Mouse (Mus musculus): Measurements from ENCODE around the gene H60b.
"Not testable (repeated sequence)": the region's sequence is repeated elsewhere in the genome, so short reads cannot be mapped to it uniquely, and the experiment has no call there.

H60b gene

DNA sequence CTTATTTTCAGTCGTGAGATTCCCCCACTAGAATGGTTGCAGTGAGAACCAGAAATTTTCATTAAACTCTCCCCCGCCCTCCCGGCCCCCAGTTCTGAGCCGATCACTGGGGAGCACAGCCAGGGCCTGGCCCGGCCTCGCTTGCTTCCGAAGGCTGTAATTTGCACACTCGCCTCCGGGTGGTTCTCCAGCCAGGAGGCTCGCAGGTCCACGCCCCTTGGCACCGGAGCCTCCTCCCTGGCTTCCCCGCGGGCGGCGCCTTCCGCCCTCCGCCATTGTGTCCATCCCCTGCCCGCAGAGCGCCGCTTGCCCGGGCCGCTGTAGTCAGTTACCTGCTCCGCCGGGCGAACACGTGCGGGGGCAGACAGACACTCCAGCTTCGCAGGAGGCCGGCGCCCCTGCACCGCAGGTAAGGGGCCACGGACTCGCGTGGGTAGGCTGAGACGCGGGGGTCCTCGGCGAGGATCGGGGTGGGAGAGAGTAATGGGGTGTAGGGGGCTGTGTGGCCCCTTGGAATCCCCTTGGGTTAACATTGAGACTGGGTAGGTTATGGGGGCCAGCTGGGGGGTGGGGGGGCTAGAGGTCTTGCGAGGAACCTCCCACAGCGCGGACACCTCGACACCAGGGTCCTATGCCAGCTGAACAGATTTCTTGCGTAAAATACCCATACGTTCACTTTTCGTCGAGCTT, at the start of gene H60b, which contains the start of gene Raet1e:
TSS of gene H60b (plus strand) at position 277 of the 690 bp plus-strand sequence.
TSS of gene Raet1e (plus strand) at position 260 of the 690 bp plus-strand sequence.
- CTCF ChIA-PET = not testable (repeated sequence)

DNA sequence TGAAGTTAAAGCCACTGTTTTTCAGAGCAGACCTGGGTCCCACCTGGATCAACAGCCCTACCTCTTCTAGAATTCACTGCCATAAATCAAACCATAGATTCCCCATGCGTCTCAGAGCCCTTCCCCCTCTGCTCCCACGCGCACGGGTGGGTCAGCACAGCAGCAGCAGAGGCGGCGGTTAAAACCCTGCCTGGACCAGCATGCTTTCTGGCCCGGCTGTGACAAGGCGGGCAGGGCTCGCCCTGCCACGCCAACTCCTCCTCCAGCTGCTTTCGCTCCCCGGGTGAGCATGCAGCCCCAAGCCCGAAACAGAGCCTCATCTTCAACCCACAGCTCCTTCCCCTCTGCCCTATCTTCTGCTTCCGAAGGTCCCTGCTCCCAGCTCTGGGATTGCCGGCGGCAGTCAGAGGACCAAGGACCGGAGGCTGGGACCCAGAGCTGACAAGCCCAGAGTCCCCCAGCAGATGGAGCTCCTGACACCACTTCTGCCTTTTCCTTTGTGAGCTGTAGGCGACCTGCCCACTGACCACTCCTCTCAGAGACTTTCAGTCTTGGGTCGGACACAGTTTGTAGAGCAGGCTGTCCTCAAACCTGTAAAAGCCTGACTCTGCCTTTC, 17.6 kb upstream of the H60b start:
- CTCF ChIA-PET = no interaction called here

- CTCF ChIA-PET = not testable (repeated sequence)
Observed at GRCm38 (mm10) chr10:22142194-22142593, 16.2 kb upstream of the H60b start.

GRCm38 (mm10) chr10:22142926-22143325, 15.5 kb upstream of the H60b start:
- CTCF ChIA-PET = no interaction called here

DNA sequence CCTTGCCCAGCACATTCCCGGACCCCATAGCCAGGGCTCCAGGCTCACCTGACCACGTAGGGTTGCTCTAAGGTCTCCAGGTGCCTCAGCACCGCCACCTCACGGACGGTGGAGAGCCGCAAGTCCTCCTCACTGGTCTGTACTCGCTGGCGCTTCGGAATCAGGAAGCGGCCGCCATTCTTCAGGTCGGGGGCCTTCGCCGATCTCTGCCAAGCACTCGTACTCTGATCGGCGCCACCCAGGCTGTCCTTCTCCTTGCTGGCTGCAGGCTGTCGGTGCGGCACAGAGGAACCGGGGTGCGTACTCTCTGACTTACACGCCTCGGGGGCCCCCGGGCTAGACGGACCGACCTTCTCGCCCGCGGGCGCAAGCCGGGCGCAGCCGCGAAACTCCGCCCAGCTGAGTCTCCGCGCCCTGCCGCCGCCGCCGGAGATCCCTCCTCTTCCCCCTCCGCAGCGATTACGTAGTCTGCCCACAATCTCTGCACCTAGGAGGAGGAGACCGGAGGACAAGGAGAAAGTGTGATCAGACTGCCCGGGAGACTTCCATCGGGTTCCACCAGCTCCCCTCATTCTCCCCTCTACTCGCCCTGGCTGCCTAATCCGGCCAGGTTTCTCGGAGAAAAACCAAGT, 9.8 kb upstream of the H60b start:
- CTCF ChIA-PET = no interaction called here

DNA sequence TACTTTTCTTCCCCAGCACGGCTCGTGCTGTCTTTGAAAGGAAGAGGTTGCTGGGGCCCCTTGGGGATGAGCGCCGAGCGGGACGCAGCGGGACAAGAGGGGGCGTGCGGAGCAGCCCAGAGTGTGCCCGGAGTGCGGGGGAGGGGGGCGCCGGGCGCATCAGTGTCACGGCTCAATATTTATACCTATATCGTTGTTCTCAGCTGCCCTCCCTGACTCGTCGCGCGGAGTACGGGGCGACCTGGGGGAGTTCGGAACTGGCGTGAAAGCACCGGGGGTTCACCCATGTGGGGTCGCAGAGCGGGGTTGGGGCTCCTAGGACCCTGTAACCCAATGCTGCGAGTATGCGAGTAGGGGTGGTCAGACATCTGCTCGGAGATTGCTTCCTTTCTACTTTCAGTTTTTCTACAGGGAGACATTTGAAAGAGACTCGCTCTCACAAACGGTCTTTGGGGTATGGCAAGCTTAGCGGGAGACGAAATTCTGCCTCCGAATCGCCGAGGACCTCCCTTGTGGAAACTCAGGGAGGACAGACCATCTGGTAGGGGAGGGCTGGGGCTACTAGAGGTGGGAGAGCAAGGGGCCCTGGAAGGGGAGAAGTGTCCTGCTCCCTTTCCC, 9.2 kb upstream of the H60b start, which contains the start of gene E030030I06Rik:
TSS of gene E030030I06Rik (minus strand) at position 198 of the 618 bp plus-strand sequence.
- CTCF ChIA-PET = no interaction called here

DNA sequence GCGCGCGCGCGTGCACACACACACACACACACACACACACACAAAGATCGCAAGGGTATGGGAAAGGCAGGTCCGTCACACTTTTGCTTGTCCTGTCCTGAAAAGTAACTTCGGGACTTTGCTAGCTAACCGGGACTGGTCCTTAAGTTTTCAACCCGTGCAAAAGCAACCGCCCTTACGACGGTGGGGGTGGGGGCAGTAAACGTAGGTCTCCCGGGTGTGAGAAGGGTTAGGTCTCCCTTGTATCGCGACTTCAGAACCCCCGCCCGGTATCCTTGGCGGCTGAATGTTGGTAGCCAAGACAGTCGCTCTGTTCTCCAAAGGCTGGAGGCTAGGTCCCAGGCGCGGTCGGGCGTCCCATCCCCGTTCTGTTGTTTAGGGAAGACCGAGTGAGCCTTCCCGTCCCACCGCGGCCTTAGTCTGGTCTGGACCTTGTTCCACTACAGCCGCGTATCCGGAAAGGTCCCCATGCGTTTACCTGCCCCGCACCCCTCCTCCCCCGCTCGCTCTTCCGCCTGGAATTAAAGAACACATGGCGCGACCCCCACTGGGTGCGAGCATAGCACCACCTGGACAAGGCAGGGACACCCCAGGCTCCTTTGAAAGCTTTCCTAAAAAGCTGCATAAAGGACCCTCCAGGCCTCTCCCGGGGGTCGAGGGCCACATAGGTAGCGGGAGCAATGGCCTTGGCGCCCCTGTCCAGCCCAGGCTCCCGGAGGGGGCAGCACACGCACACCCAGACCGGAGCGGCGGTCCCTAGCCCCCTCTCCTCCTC, 8.5 kb upstream of the H60b start:
- CTCF ChIA-PET = no interaction called here

- CTCF ChIA-PET = no interaction called here
Observed at GRCm38 (mm10) chr10:22150593-22150992, 7.8 kb upstream of the H60b start.

DNA sequence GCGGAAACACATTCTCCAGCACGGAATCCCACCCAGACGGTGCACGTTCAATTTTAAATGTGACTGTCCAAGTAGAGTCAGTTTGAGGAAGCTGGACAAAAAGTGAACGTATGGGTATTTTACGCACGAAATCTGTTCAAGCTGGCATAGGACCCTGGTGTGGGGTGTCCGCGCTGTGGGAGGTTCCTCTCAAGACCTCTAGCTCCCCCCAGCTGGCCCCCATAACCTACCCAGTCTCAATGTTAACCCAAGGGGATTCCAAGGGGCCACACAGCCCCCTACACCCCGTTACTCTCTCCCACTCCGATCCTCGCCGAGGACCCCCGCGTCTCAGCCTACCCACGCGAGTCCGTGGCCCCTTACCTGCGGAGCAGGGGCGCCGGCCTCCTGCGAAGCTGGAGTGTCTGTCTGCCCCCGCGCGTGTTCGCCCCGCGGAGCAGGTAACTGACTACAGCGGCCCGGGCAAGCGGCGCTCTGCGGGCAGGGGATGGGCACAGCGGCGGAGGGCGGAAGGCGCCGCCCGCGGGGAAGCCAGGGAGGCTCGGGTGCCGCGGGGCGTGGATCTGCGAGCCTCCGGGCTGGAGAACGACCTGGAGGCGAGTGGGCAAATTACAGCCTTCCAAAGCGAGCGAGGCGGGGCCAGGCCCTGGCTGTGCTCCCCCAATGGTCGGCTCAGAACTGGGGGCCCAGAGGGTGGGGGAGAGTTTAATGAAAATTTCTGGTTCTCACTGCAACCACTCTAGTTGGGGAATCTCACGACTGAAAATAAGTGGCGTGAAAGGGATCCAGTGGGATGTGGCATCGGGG, 7.1 kb upstream of the H60b start:
- CTCF ChIA-PET = not testable (repeated sequence)

DNA sequence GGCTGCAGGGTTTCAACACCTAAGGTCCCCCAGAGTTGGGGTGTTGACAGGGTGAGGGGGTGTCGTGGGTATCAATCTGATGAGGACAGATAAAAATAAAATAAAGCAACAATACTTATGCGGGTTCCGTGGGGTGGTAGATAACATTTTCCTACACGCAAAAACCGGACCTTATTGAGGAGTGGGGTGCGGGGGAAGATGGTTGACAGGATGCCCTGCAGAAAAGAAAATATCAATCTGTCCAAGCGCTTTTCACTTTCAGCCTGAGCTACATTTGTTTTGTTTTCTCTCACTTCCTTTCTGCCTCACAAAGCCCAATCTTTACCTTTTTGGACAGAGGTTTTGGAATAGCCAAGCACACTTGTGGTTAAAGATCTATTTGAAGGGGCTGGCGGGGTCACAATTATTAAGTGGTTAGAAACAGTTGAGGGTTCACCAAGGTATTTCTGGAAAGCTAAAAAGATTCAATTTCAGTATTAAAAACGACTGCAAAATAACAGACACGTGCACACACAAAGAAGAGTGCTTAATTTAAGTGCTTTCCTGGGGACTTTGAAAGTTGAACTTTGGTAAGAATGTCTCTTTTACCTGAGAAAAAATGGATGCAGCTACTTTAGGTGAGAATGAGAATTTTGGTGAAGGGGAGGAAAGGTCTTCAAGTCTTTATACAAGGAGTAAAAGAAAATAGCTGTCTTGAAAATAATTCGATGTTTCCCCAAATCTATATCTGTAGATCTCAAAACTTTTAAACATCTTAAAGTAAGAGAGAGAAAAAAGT, 6.3 kb upstream of the H60b start:
- CTCF ChIA-PET = interaction anchor here (0.6 kb wide), 1 partner anchor 150 kb away, joined by 3 read pairs; no protein-coding TSS in a partner anchor

- CTCF ChIA-PET = not testable (repeated sequence)
Observed at GRCm38 (mm10) chr10:22153147-22153690, 5.2 kb upstream of the H60b start.

GRCm38 (mm10) chr10:22154127-22154526, 4.3 kb upstream of the H60b start:
- CTCF ChIA-PET = not testable (repeated sequence)

- CTCF ChIA-PET = interaction anchor here (1.0 kb wide), 1 partner anchor 120 kb away, joined by 3 read pairs; no protein-coding TSS in a partner anchor
Observed at GRCm38 (mm10) chr10:22154871-22155799, 3.3 kb upstream of the H60b start.

DNA sequence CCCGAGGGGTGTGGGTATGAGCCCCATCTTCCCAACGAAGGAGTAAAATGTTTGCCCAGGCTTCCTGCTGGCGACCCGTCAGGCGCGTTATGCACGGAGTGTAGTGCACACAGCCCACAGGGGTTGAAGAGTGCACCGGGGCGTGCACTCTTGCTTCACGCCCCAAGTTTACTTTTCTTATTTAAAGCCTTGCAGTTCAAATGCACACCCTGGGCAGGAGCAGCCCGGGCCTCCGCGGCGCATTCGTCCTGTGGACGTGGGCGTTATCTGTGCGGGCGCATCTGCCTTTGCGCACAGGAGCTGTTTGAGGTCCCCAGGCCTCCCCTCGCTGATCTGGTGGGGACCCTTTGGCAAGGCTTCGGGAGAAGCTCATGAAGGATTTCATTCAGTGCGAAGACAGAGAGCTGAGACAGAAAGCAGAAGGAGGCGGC, 760 bp downstream of the H60b start:
- CTCF ChIA-PET = interaction anchor here (0.7 kb wide), 1 partner anchor 245 kb away, joined by 9 read pairs; no protein-coding TSS in a partner anchor

DNA sequence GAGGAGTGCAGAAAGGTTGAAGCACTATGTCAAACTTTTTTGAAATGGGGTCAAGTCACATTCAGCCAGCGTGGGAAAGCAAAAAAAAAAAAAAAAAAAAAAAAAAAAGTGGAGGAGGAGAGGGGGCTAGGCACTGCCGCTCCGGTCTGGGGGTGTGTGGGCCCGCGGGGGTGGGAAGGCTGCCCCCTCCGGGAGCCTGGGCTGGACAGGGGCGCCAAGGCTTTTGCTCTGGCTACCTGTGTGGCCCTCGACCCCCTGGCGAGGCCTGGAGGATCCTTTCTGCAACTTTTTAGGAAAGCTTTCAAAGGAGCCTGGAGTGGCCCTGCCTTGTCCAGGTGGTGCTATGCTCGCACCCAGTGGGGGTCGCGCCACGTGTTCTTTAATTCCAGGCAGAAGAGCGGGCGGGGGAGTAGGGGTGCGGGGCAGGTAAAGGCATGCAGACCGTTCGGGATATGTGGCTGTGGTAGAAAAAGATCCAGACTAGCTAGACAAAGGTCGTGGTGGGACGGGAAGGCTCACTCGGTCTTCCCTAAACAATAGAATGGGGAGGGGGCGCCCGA, 1.3 kb downstream of the H60b start:
- CTCF ChIA-PET = interaction anchor here (0.7 kb wide), 1 partner anchor 244 kb away, joined by 9 read pairs; no protein-coding TSS in a partner anchor

- CTCF ChIA-PET = not testable (repeated sequence)
Observed at GRCm38 (mm10) chr10:22163279-22163678, 4.9 kb downstream of the H60b start.

- CTCF ChIA-PET = not testable (repeated sequence)
Observed at GRCm38 (mm10) chr10:22163705-22164583, 5.6 kb downstream of the H60b start.

All from spleen, embryonic (tissue).